Mouse (Mus musculus): ENCODE measurements around the gene Tmprss3. TPM values are rescaled to one million over a fixed set of nuclear protein-coding genes. Genes with fewer than 3 reads are reported as not detected.

Gene Tmprss3
- polyA plus RNA-seq, 2 experiments: 0.13 to 0.39 TPM

- Histone ChIP-seq H3K4me1 (replicated peaks; ENCODE audit: control insufficient read depth in 2 of 2, insufficient read depth in 2 of 2, low read length in 1 of 2) (peaks cover 0 to 30% of the 10 kb centered on the region in 2 experiments; a peak in 3 of 4 replicates), H3K36me3 (replicated peaks; ENCODE audit: control insufficient read depth, insufficient read depth, low read depth) (no peaks in the 10 kb centered on the region; the same call in 1 of the 2 replicates), H3K4me3 (ENCODE audit: insufficient read depth in 1 of 2, low read depth in 2 of 2, low read length in 2 of 2) (no peak overlapping the region), H3K9me3 (ENCODE audit: control insufficient read depth, low read length) (no peaks in the 10 kb centered on the region), H3K4me2 (ENCODE audit: low read depth) (no peak overlapping the region), H3K27ac (no peak overlapping the region), H3K9ac (replicated peaks) (no peak overlapping the region), H3K27me3 (ENCODE audit: control insufficient read depth, insufficient read depth, low read length) (no peaks in the 10 kb centered on the region)
- ATAC-seq (ENCODE audit: insufficient read depth) (no peak), DNase-seq (ENCODE audit: low read depth in 3 of 3, low spot score in 3 of 3) (no peak)
- WGBS (ENCODE audit: insufficient replicate concordance): 88% methylated on average over 6 of the region's 6 CpGs
- TF ChIP-seq EP300 (IDR thresholded peaks at IDR 0.05; ENCODE audit: low read depth) (no peak), CTCF (IDR thresholded peaks at IDR 0.05; ENCODE audit: low read depth) (no peak)
Measured at GRCm38 (mm10) chr17:31211881-31212280, 13.1 kb upstream of the Tmprss3 start.

- TF ChIP-seq CTCF (IDR thresholded peaks at IDR 0.05; ENCODE audit: low read depth) (no peak), EP300 (IDR thresholded peaks at IDR 0.05; ENCODE audit: low read depth) (peak; percentile 62)
- Histone ChIP-seq H3K27me3 (ENCODE audit: control insufficient read depth, insufficient read depth, low read length) (no peaks in the 10 kb centered on the region), H3K9me3 (ENCODE audit: control insufficient read depth, low read length) (no peaks in the 10 kb centered on the region), H3K4me3 (ENCODE audit: insufficient read depth in 1 of 2, low read depth in 2 of 2, low read length in 2 of 2) (no peak overlapping the region), H3K4me2 (ENCODE audit: low read depth) (peak overlapping the region; percentile 79; the same call in 1 of the 2 replicates), H3K27ac (peak overlapping the region; percentile 65), H3K4me1 (replicated peaks; ENCODE audit: control insufficient read depth in 2 of 2, insufficient read depth in 2 of 2, low read length in 1 of 2) (peaks cover 0 to 32% of the 10 kb centered on the region in 2 experiments; a peak in 3 of 4 replicates), H3K36me3 (replicated peaks; ENCODE audit: control insufficient read depth, insufficient read depth, low read depth) (no peaks in the 10 kb centered on the region), H3K9ac (replicated peaks) (no peak overlapping the region; the same call in 1 of the 2 replicates)
- ATAC-seq (ENCODE audit: insufficient read depth) (peak; percentile 83), DNase-seq (ENCODE audit: low read depth in 3 of 3, low spot score in 3 of 3) (peak; percentile 64 to 70 (median 66))
- 15% methylated on average over 7 of the region's 7 CpGs for WGBS (ENCODE audit: insufficient replicate concordance)
Measured at GRCm38 (mm10) chr17:31210299-31210698, 11.5 kb upstream of the Tmprss3 start.

- Histone ChIP-seq H3K4me2 (ENCODE audit: low read depth) (peak overlapping the region; percentile 79), H3K27ac (peak overlapping the region; percentile 65; the same call in 1 of the 2 replicates), H3K36me3 (replicated peaks; ENCODE audit: control insufficient read depth, insufficient read depth, low read depth) (no peaks in the 10 kb centered on the region), H3K9ac (replicated peaks) (no peak overlapping the region), H3K9me3 (ENCODE audit: control insufficient read depth, low read length) (no peaks in the 10 kb centered on the region), H3K4me3 (ENCODE audit: insufficient read depth in 1 of 2, low read depth in 2 of 2, low read length in 2 of 2) (peak overlapping the region in 1 of 2 experiments; percentile 55; a peak in 1 of 4 replicates), H3K27me3 (ENCODE audit: control insufficient read depth, insufficient read depth, low read length) (no peaks in the 10 kb centered on the region), H3K4me1 (replicated peaks; ENCODE audit: control insufficient read depth in 2 of 2, insufficient read depth in 2 of 2, low read length in 1 of 2) (peaks cover 0 to 32% of the 10 kb centered on the region in 2 experiments; a peak in 3 of 4 replicates)
- TF ChIP-seq CTCF (IDR thresholded peaks at IDR 0.05; ENCODE audit: low read depth) (no peak), EP300 (IDR thresholded peaks at IDR 0.05; ENCODE audit: low read depth) (no peak)
- DNase-seq (ENCODE audit: low read depth in 3 of 3, low spot score in 3 of 3) (no peak), ATAC-seq (ENCODE audit: insufficient read depth) (no peak)
- 76% methylated on average over 11 of the region's 11 CpGs for WGBS (ENCODE audit: insufficient replicate concordance)
Measured at GRCm38 (mm10) chr17:31209376-31209930, 10.7 kb upstream of the Tmprss3 start.

GRCm38 (mm10) chr17:31208654-31209053 lies 9.9 kb upstream of the Tmprss3 start:
- Histone ChIP-seq H3K9me3 (ENCODE audit: control insufficient read depth, low read length) (no peaks in the 10 kb centered on the region), H3K27me3 (ENCODE audit: control insufficient read depth, insufficient read depth, low read length) (no peaks in the 10 kb centered on the region), H3K9ac (replicated peaks) (peak overlapping the region; percentile 71), H3K36me3 (replicated peaks; ENCODE audit: control insufficient read depth, insufficient read depth, low read depth) (no peaks in the 10 kb centered on the region), H3K4me1 (replicated peaks; ENCODE audit: control insufficient read depth in 2 of 2, insufficient read depth in 2 of 2, low read length in 1 of 2) (peaks cover 0 to 32% of the 10 kb centered on the region in 2 experiments; a peak in 3 of 4 replicates), H3K27ac (peak overlapping the region; percentile 51), H3K4me2 (ENCODE audit: low read depth) (peak overlapping the region; percentile 79), H3K4me3 (ENCODE audit: insufficient read depth in 1 of 2, low read depth in 2 of 2, low read length in 2 of 2) (peak overlapping the region; percentile 55 to 65)
- DNase-seq (ENCODE audit: low read depth in 3 of 3, low spot score in 3 of 3) (no peak), ATAC-seq (ENCODE audit: insufficient read depth) (no peak)
- TF ChIP-seq EP300 (IDR thresholded peaks at IDR 0.05; ENCODE audit: low read depth) (no peak), CTCF (IDR thresholded peaks at IDR 0.05; ENCODE audit: low read depth) (no peak)
- WGBS (ENCODE audit: insufficient replicate concordance): 22% methylated on average over 8 of the region's 8 CpGs

- Histone ChIP-seq H3K27me3 (ENCODE audit: control insufficient read depth, insufficient read depth, low read length) (no peaks in the 10 kb centered on the region), H3K9ac (replicated peaks) (peak within 1 kb of the TSS; percentile 71), H3K9me3 (ENCODE audit: control insufficient read depth, low read length) (no peaks in the 10 kb centered on the region), H3K4me1 (replicated peaks; ENCODE audit: control insufficient read depth in 2 of 2, insufficient read depth in 2 of 2, low read length in 1 of 2) (peaks cover 0 to 32% of the 10 kb centered on the region in 2 experiments; a peak in 3 of 4 replicates), H3K4me2 (ENCODE audit: low read depth) (peak within 1 kb of the TSS; percentile 79), H3K27ac (peak within 1 kb of the TSS; percentile 51), H3K36me3 (replicated peaks; ENCODE audit: control insufficient read depth, insufficient read depth, low read depth) (no peaks in the 10 kb centered on the region), H3K4me3 (ENCODE audit: insufficient read depth in 1 of 2, low read depth in 2 of 2, low read length in 2 of 2) (peak within 1 kb of the TSS; percentile 55 to 65)
- ATAC-seq (ENCODE audit: insufficient read depth): peak; percentile 66
- DNase-seq (ENCODE audit: low read depth in 3 of 3, low spot score in 3 of 3): peak; percentile 38 to 47 (median 43)
- WGBS (ENCODE audit: insufficient replicate concordance): 3% methylated on average over 12 of the region's 12 CpGs
- TF ChIP-seq EP300 (IDR thresholded peaks at IDR 0.05; ENCODE audit: low read depth) (no peak), CTCF (IDR thresholded peaks at IDR 0.05; ENCODE audit: low read depth) (no peak)
Measured at GRCm38 (mm10) chr17:31207771-31208334, 9.1 kb upstream of the Tmprss3 start, which contains the start of gene Ubash3a. TSS of gene Ubash3a (plus strand) at chr17:31207873.
